Mouse (Mus musculus): ENCODE measurements around the gene Ptprg.

Gene Ptprg

DNA sequence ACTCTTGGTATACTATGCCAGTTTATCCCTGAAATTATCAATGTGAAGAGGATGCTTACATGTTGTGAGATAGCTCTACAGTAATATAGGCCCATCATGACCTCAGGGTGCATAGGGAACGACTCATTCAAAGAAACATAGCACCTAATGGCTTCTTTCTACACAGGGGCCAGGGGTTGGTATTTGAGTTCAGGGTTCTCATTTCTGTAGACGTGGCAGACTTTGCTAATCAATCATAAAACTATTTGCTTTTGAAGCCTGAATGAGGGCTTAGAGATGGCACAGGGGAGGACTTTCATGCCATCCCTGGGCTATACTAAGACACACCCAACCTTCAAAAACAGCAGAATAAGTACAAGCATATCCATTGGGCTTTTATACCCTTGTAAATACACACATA, 16.4 kb downstream of the Ptprg start:
- no peak for DNase-seq

DNA sequence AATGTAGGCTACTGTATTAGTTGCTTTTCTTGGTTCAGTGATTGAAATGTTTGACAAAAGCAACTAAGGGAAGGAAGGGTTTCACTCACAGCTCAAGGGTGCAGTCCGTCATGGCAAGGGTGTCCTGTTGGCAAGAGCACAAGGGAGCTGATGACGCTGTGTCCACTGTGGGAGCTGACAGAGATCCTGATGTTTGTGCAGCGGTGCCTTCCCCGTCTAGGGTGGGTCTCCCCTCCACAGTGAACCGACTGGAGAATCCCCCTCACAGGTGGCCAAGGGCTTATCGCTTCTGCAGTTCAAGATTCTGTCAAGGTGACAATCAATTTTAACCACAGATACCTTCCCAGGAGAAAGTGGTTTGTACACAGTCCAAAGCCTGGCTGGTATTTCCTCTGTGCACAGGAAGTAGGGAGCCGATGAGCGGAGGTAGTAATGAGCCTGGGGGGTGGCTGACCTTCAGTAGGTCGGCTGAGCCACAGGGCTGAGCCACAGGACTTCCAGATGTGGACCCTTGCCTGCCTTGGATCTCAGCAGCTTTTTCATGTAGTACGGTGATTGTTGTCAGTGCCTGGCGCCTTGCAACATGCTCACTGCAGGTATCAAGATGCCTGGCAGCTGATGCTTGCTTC, 18.5 kb downstream of the Ptprg start:
- DNase-seq: no peak

DNA sequence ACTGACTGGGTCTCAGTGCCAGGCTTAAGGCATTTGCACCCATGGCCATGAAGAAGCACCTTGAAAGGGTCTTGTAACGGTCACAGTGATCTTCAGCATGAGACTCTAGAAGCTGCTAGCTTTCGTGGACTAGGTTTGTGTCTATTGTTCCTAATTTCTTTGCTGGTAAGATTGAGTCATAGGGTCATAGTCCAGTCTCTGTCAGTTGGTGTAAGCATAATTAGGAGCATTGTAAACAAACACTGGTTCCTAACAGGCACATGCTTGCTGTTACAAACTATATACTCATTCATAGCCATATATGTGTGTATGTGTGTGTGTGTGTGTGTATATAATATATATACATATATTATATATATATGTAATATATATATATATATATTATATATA, 19.1 kb downstream of the Ptprg start:
- no peak for DNase-seq

DNA sequence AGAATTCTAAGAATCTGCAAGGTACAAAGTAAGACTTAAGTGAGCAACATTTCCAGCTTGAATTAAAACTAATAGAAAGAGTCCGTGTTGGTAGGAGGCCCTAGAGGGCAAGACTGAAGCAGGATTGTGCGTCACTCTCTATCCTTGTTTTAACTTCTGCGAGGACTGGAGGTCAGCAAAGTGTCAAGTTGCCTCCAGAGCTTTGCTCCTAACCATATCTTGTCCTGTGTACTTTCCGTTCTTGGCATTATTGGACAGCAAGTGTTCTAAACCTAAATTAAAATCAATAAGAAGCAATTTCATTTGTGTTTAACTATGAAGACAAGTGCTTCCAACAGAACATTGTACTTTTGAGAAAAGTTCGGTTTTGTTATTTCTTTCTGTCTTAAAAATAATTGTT, 20.4 kb downstream of the Ptprg start:
- no peak for DNase-seq

DNA sequence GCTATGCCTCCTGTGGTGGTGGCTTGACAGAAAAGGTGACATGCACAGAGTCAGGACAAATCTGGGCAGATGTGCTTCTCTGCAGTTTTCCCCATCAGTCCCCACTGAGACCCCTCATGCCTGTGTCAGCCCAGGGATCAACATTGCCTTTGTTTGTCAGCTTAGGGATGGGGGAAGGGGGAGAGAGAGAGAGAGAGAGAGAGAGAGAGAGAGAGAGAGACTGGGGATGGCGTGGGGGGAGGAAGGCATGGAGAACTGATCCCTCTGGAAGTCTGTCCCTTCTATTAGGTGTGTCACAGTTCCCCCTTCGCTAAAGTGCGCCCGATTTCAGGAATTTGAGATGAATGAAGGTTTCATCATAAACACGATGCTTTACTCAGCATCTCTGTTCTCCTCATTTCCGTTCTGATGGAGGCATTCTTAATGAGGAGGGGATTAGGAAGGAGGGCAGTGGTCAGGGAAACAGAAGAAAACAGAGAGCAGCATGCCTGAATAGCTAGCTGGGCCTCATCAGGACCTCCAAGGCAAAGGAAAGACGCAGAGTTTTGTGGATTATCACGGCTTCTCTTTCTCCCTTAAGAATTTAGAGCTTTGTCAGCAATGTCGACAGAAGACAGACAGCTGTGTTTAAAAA, 24.1 kb downstream of the Ptprg start:
- no peak for DNase-seq

DNA sequence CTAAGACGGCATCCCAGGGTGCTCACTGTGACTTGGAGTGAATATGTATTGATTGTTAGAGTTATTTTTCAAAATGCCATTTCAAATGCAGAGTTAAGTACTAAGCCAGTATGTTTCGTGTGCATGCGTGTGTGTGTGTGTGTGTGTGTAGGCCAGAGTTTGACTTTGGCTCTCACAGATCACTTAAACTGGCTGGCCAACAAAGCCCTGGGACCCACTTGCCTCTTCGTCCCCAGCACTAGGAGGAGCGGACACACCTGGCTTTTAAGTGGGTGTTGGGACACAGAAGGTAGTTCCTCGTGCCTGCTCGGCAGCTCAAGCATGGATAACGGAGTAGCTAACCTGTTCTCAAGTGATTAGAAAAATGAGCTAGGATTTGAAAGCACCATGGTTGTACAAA, 24.6 kb downstream of the Ptprg start:
- DNase-seq: no peak

DNA sequence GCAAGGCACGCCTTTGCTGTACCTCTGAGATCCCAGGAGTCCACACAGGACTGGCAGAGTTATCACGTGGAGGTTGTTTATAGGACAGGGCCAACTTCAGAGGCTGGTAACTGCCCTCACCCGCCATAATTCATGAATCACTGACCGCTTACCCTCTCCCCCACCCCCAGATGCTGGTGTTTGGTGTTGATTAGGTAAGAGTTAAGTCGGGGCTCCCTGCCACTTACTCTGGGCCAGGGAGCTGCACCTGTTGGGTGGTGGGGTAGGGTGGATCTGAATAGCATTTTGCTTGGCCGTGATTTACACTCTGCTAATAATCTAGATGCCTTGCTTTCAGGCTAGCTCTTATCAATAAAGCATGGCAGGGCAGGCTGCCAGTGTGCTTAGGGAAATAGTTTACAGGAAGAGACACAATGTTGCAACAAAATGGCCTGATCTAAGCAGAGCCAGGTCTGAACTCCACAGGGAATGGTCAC, 25.2 kb downstream of the Ptprg start:
- no peak for DNase-seq

DNA sequence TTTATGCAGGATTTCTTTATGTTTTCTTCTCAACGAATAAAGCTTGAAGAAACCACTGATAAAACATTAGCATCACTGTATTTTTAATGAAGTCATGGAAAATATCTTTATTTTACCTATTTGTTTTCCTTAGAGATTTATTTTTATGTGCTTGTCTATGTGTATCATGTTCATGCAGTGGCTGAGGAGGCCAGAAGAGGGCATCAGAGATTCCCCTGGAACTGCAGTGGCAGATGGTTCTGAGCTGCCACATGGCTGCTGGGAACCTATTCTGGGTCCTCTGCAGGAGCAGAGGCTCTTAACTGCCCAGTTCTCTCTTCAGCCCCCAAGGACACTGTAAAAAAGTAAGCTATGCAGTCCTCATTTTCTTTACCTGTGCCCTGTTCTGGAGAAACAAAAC, 26.6 kb downstream of the Ptprg start:
- no peak for DNase-seq

DNA sequence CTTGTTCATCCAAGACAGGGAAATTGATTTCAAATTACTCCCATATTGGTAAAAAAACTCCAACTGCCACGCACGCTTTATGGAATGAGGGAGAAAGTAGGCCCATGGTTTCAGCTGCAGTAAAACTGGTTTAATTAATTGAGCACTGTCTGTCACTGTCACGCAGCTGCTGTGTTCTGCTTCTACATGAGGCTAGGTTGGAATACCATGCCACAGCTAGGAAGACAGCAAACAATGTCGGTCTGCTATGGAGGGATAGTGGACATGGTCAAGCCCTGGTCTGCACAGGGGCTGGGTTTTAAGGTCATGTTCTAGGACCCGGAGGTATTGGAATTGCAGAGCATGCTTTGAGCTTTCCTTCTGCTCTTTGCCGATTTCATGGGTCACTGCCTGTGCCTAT, 30.9 kb downstream of the Ptprg start:
- no peak for DNase-seq

DNA sequence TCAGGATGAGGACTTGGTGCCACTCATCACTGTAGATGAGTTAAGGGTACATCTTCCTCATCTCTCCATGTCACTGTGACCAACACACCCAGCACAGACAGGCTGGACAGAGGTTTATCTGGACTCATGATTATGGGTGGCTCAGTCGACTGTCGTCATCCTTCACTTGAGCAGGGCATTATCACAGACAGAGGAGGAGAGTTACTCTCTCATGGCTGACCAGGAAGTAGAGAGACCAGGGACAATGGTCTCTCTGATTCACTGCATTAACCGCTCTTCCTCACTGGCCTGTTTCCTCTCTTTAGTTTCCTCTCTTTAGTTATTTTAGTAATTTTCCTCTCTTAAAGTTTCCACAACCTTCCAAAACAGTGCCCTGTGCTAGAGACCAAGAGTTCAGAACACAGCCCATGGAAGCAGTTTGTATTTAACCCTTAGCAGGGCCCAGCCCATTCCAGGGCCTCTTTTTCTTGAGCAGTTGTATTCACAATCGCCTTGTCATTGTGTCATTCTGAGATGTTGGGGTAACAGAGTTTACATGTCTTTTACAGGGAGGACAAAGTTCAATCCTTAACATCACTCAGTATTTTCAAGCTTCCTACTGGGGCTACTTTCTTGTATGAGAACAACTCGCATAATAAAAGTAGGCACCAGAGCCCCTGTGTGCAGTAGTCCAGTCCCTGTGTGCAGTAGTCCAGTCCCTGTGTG, 31.7 kb downstream of the Ptprg start:
- no peak for DNase-seq

DNA sequence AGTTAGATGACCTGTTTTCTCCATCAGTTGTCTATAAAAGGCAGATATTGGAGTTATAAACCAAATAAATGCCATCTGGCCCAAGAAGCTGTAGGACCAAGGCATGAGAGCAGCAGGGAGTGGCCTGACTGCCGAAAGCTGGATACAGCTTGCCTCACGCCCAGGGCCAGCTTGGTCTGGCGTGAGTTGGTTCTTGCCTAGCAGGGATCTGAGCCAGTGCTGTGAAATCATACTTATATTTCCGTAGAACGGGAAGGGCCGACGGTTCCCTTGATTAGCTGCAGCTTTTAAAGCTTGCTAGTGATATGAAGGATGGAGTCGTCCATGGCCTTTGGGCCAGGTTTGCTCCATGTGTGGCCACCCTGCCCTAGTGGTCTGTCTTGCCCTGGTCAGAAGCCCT, 37.1 kb downstream of the Ptprg start:
- peak; percentile 28 for DNase-seq

DNA sequence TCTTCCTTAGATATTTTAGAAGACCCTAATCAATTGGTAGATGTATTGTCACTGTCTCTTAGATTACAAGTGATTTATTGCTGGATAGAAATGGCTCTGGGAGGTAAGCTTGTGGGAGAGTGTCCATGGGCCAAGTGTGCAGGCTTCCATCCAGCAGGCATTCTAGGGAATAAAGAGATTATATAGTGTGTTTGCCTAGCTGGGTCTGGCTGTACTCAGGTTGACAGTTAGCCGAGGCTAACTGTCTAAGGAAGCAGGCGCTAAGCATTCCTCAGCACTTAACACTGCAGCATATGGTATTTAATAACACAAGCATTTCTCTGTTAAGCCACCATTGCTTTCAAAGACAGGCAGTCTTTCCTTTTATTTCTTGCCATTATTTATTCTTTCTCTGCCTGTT, 39.3 kb downstream of the Ptprg start:
- no peak for DNase-seq

DNA sequence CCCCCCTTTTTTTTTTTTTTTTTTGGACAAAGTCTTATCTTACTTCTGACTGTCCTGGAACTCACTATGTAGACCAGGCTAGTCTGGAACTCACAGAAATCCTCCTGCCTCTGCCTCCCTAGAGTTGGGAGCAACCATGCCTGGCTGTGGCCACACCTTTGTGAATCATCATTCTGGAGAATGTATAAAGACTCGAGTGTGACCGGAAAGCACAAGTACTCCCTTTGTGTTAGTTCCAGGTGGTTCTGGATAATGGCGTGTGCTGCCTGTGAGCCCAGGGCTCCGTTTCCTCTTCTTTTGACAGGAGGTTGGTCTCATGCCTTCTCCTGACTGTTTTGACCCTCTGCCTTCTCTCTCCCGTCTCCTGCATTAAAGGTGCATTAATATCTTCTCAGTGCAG, 41.0 kb downstream of the Ptprg start:
- no peak for DNase-seq

DNA sequence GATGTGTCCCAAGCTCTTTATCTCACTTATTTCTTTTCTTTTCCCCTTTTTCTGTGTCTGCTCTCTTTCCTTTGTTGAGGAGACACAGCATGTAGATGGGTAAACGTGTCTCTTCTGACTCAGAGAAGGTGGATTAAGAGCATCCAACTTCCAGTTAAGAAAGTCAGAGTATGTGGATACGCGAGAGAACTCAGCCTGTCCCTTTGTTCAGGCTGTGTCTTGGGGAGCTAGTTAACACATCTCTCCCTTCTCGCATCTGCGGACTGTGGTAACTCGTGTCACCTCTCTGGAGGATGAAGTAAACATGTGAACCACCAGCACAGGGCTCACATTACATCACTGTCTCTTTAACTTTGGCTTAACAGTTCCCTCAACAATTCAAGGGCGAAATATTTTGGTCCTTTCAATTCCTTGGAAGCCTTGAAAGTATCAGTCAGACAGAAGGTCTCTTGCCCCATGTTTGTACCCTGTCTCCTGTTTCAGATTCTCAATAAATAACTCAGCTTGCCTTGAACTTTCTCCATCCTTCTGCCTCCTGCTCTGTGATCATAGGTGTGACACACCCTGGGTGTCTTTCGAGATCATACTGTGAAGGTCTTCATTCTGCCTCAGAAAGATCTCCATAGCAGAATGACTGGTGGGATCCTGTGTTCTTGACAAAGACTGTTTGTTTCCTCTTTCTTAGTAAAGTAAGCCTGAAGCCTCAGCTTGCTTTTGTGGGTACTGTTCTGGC, 51.0 kb downstream of the Ptprg start:
- DNase-seq: no peak

DNA sequence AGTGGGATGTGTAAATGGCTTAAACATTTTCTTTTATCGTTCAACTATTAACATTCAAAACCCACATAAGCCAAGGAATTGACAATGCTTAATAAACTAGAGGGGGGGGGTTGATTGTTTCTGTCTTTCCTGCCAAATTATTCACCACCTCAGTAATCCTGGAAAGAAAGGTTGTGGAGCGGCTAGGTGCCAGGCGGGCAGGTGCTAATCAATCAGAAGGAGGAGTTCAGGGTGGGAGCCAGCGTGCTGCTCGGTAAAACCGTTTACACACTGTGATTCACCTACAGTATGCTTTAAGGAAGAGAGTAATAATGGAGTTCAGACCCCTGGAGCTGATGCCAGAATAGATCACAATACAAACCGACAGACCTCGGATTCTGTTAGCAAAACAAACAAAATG, 55.0 kb downstream of the Ptprg start:
- DNase-seq: no peak

DNA sequence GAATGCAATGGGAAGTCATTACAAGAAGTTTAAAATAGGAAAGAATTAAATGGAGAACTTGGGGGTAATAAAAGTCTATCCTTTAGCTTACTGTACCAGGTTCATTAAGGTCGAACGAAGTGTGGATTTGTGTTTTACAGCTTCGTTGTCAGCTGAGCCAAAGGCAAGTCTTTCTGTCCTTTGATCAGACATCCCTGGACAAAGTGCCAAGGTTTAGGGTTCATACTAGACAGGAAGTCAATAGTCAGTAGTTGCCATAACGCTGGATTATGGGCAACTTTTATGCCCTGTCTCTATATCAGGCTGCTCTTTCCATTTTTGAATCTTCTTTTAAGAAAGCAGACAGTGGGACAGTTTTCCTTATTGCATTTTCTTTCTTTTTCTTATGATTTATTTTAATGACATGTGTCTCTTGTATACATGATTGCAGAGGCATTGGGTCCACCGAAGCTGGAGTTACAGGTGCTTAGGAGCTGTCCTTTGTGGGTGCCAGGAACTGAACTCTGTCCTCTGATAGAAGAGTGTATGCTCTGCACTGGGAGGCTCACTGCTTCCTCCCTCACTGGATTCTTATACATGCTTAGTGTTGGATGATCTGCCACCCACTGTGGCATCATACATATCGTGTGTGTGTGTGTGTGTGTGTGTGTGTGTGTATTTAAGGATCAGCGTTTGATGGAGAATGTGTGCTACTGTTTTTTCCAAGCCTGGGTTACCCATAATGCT, 56.7 kb downstream of the Ptprg start:
- no peak for DNase-seq

DNA sequence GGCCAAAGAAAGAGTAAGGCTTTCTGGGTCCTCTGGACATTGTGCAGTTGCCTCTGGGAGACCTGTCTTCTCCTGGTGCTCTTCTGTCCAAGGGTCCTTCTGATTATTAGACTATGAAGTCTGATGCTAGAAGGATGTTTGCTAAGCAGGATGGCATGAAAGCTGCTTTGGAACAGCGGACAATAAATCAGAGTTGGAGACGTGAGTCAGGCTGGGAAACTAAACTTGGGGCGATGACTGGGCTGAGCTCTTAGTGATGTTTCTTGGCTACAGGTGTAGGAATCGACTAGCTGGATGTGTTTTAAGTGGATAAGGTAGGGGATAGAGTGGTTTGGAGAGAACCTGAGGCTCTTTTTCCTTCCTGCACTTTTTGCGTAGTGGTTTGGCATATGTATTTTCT, 59.1 kb downstream of the Ptprg start:
- DNase-seq: no peak

DNA sequence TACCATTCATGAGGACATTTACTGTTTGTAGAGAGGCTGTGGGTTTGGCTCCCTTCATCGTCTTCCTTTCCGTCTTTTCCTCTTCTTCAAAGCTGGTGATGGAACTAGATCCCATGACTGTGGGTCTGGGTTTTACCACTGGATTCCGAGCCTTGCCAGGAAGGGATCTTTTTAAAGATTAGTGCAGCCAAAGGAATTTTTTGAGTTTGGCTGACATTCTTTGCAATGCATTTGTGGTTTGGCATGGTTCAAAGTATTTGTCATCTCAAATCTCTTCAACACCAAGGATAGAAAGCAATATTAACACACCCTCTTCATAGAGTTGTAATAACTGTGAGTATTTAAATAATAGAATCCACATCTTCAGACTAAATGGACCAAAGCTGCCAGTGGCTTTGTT, 59.8 kb downstream of the Ptprg start:
- no peak for DNase-seq

DNA sequence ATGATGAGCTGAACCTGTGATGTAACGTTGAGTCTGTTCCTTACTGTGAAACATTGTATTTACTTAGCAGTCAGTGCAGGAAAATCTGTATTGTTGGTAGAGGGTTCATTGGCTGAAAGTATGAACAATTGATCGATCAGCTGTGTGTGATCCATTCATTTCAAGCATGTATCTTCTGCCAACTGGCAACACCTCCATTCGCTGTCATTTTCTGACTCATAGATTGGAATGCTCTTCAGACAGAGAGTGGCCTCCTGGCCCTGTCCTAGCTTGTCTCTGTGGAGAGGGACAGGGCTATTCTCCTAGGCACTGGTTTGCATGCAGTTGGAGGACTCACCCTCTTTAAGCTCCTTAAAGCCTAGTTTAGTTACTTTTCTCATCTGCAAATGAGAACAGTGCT, 62.4 kb downstream of the Ptprg start:
- DNase-seq: no peak

DNA sequence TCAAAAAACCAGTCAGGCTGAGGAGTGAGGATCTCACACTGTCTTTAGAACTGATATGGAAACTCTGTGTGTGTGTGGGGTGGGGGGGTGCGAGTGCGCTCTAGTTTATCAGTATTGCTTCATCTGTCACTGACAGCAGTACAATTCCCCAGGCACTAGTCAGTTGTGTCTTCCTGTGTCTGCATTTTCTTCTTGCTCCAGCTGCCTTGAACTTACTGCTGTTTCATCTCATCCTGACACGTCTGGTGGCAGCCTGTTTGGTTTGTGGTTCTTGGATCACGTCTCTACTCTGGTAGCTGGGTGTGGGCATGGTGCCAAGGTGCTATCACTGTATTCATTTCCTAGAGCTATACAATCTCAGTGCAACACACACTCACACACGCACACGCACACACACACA, 64.0 kb downstream of the Ptprg start:
- peak; percentile 18 for DNase-seq

DNA sequence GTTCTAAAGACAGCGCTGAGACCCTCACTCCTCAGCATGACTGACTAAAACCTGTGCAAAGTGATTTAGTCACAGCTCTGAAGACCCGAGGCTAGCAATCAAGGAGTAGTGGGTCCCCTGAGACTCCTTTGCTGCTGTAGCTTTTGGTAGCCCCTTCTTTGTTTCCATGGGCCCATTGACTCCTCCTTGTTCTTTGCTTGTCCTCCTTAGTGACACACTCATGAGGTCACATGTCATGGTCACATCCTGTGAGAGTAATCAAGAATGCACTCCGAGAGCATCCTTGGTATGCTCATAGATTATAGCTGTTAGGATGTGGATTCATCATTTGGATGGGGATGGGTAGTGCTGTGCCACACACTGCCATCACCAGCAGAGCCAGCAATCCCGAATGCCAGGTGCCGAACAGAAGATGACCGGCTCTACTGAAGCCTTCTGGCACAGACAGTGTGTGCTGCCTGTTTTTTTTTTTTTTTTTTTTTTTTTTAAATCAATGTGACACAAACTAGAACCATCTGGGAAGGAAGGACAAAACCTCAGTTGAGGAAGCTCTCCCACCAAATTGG, 64.9 kb downstream of the Ptprg start:
- DNase-seq: no peak

DNA sequence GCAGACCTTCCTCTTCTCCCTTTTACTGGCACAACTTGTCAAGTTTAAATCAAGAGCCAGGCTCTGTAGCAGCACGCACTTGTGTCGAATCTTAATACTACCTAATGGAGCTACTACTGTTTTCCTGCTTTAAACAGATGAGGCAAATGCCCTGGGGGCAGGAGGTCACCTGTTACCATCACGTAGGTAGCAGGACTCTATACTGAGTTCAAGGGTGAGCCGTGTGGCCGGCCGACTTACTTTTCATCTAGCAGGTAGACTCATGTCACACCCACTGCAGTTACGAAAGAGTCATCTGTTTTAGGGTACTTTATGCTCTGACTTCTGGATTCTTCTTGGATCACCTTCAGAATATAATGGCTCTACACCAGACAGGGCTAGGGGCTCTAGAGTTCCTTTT, 66.3 kb downstream of the Ptprg start:
- no peak for DNase-seq

DNA sequence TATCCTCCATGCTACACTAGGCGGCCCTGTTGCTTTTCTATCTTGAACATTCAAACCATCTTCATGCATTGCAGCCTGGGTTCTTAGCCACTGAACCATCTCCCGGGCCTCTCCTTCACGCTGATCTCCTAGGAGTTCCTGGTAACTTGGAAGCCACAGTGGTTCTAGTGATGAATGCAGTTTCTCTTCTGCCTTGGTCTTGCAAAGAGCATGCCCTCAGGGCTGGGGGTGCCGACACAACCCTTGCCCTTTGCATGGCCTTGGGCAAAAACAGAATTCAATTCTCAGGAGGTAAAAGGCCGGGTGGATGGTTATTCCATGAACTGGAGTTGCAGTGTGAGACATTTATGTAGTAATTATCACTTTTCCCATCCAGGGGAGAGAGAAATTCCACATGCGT, 67.0 kb downstream of the Ptprg start:
- DNase-seq: no peak
